In the genomic region with DNA sequence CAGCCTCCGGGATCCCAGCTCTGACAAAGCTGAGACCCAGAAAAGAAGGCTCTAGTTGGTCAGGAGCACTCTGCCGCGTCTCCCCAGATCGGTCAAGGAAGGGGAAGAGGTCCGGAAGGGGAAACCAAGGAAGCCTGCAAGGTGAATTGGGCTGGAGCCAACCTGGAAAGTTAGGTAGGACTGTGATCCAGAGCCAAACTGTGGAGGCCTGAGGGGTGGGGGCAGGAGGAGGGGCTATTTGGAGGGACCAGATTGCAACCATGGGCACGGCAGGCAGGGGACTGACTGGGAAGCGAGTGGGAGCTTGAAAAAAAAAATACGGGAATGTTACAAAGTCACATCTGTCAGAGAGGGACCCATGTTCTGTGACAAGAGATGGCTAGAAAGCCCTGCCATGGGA, we compare ENCODE assay signal across 15 mouse cellular contexts. TPM values are rescaled to one million over a fixed set of nuclear protein-coding genes. Genes with fewer than 3 reads are reported as not detected.
DNase-seq lines count a peak whose midpoint lies in the region; ATAC-seq and TF ChIP-seq lines count a peak whose summit lies in the region.
"Had no signal": no experiment of that assay in that cellular context is flagged by ENCODE, and none has a peak within 500 bp of the region (broad histone marks: within the 10 kb centered on the region; RNA-seq: fewer than 3 reads in every experiment).

No protein-coding gene starts in this region.

- H3K9ac ChIP-seq in heart, embryonic 11.5 days (ENCODE audit: low read depth, low read length), result peak overlapping the region; percentile 49; the same call in 1 of the 2 replicates
- peak overlapping the region; percentile 24; the same call in 1 of the 2 replicates for H3K9ac ChIP-seq in kidney, embryonic 16.5 days (replicated peaks; ENCODE audit: low read length)
- H3K9ac ChIP-seq in ES-E14 (ENCODE audit: insufficient read depth, low read depth, low read length, poor library complexity, severe bottlenecking), result peak overlapping the region; percentile 27; the same call in 1 of the 2 replicates

- DNase-seq in heart, postnatal 10 days, result no peak
- DNase-seq in kidney, adult 11 months, result no peak
- DNase-seq in ES-E14 (ENCODE audit: low read depth, low spot score), result no peak
- DNase-seq in limb, embryonic 10.5 days (ENCODE audit: low spot score), result no peak
- no peak for DNase-seq in adrenal gland, postnatal 10 days
- no peak for DNase-seq in adrenal gland, adult 2 months
- DNase-seq: cerebellum, postnatal 25 days; gastrocnemius, postnatal 10 days; heart, postnatal 4 days; thymus, postnatal 36 days had no signal

- in situ Hi-C loops in ES-E14 (cut with MboI; ENCODE audit: low sequenced_read_pairs in 2 of 2, unreplicated experiment in 2 of 2), result no loop called here

- intact Hi-C loops in heart, postnatal 10 days (cut with DNase I), result no loop called here

- ATAC-seq in heart, embryonic 11.5 days (replicated peaks; ENCODE audit: insufficient number of reproducible peaks, low FRiP score, low TSS enrichment), result no peak
- no peak for ATAC-seq in kidney, embryonic 16.5 days (ENCODE audit: low FRiP score, low TSS enrichment)

- H3K9me3 ChIP-seq in heart, embryonic 11.5 days (replicated peaks; ENCODE audit: control insufficient read depth, low read length), result no peaks in the 10 kb centered on the region
- H3K9me3 ChIP-seq in kidney, embryonic 16.5 days (ENCODE audit: low read length), result no peaks in the 10 kb centered on the region
- no peaks in the 10 kb centered on the region for H3K9me3 ChIP-seq in ES-E14 (ENCODE audit: control insufficient read depth, insufficient read depth, low read depth, low read length)
- H3K9me3 ChIP-seq in limb, embryonic 10.5 days (replicated peaks), result no peaks in the 10 kb centered on the region

- peaks cover 43% of the 10 kb centered on the region for H3K4me1 ChIP-seq in heart, embryonic 11.5 days (ENCODE audit: control insufficient read depth, insufficient read depth, low read length)
- H3K4me1 ChIP-seq in kidney, embryonic 16.5 days (ENCODE audit: insufficient read depth, low read length), result peaks cover 80% of the 10 kb centered on the region
- H3K4me1 ChIP-seq in ES-E14 (ENCODE audit: control insufficient read depth in 2 of 2, insufficient read depth in 2 of 2, low read length in 2 of 2, poor library complexity in 1 of 2), result peaks cover 0 to 17% of the 10 kb centered on the region in 2 experiments; a peak in 1 of 4 replicates
- H3K4me1 ChIP-seq in limb, embryonic 10.5 days, result peaks cover 95% of the 10 kb centered on the region

- 0 out of 2 replicates have a peak overlapping the region, but pooled peaks have one; percentile 4 for H3K4me3 ChIP-seq in heart, embryonic 11.5 days (ENCODE audit: low read depth, low read length)
- peak overlapping the region; percentile 13 for H3K4me3 ChIP-seq in kidney, embryonic 16.5 days (ENCODE audit: low read length)
- peak overlapping the region; percentile 55 to 65 for H3K4me3 ChIP-seq in ES-E14 (ENCODE audit: insufficient read depth in 1 of 2, low read depth in 1 of 2, low read length in 2 of 2, poor library complexity in 1 of 2, severe bottlenecking in 1 of 2)
- peak overlapping the region; percentile 49 for H3K4me3 ChIP-seq in limb, embryonic 10.5 days

- WGBS in heart, embryonic 11.5 days (ENCODE audit: insufficient replicate concordance), result 17% methylated on average over 8 of the region's 8 CpGs
- 6% methylated on average over 8 of the region's 8 CpGs for WGBS in kidney, embryonic 16.5 days
- WGBS in limb, embryonic 10.5 days, result 7% methylated on average over 8 of the region's 8 CpGs

- H3K36me3 ChIP-seq in heart, embryonic 11.5 days (ENCODE audit: control insufficient read depth, insufficient read depth, low read length), result no peaks in the 10 kb centered on the region
- no peaks in the 10 kb centered on the region for H3K36me3 ChIP-seq in kidney, embryonic 16.5 days (ENCODE audit: insufficient read depth, low read length)
- no peaks in the 10 kb centered on the region for H3K36me3 ChIP-seq in ES-E14 (ENCODE audit: control insufficient read depth, insufficient read depth, low read length, poor library complexity, severe bottlenecking)
- no peaks in the 10 kb centered on the region for H3K36me3 ChIP-seq in limb, embryonic 10.5 days

- peaks cover 37% of the 10 kb centered on the region for H3K27me3 ChIP-seq in heart, embryonic 11.5 days (ENCODE audit: control insufficient read depth, insufficient read depth, low read length)
- H3K27me3 ChIP-seq in kidney, embryonic 16.5 days (ENCODE audit: insufficient read depth, low read length), result 0 out of 2 replicates have a peak, but pooled peaks cover 5% of the 10 kb centered on the region
- H3K27me3 ChIP-seq in limb, embryonic 10.5 days (ENCODE audit: low read depth, poor library complexity, severe bottlenecking), result peaks cover 35% of the 10 kb centered on the region

- peak overlapping the region; percentile 33 for H3K4me2 ChIP-seq in heart, embryonic 11.5 days
- H3K4me2 ChIP-seq in kidney, embryonic 16.5 days (replicated peaks; ENCODE audit: low read depth, low read length), result peak overlapping the region; percentile 40

- H3K27ac ChIP-seq in heart, embryonic 11.5 days (ENCODE audit: low read depth, low read length), result no peak overlapping the region
- peak overlapping the region; percentile 77 for H3K27ac ChIP-seq in kidney, embryonic 16.5 days (ENCODE audit: low read length)
- no peak overlapping the region for H3K27ac ChIP-seq in ES-E14 (ENCODE audit: insufficient read depth, low read depth, low read length, poor library complexity, severe bottlenecking)
- peak overlapping the region; percentile 93 for H3K27ac ChIP-seq in limb, embryonic 10.5 days

TF ChIP-seq in ES-E14, 5 proteins besides CTCF, POLR2A, EP300 and RAD21:
- TF ChIP-seq HCFC1 (IDR thresholded peaks at IDR 0.05; ENCODE audit: borderline replicate concordance, insufficient read depth, low read length) (no peak), ZC3H11A (IDR thresholded peaks at IDR 0.05; ENCODE audit: borderline replicate concordance, low read depth, low read length) (no peak), CHD2 (IDR thresholded peaks at IDR 0.05; ENCODE audit: low read depth, low read length) (no peak), ZNF384 (IDR thresholded peaks at IDR 0.05; ENCODE audit: low read depth, low read length) (no peak)
TF ChIP-seq in ES-E14: peak in this region for 0.

RNA-seq across cellular contexts. Expression of a gene that starts 10.9 kb away (rescaled TPM):
- 0.37 TPM in 1 of 2 replicates, not detected in the other for polyA plus RNA-seq in heart, embryonic 11.5 days (2014; fragmentation: Nextera tagmentation; extraction: Ambion mirVana)
- total RNA-seq in heart, postnatal 10 days (2021), result not detected
- polyA plus RNA-seq in kidney, embryonic 16.5 days (2015; fragmentation: Nextera tagmentation; extraction: Ambion mirVana), result 0.13 and 0.21 TPM in 2 replicates
- 0.13 and 0.95 TPM in 2 replicates for total RNA-seq in ES-E14 (2012; rRNA removed)
- polyA plus RNA-seq in limb, embryonic 10.5 days (2016; fragmentation: Nextera tagmentation; extraction: Ambion mirVana), result 0.26 and 0.34 TPM in 2 replicates
- total RNA-seq in adrenal gland, postnatal 10 days (2021), result under 1 TPM in 1 of 2 experiments, not detected in 1; 0.12 TPM
- total RNA-seq in adrenal gland, adult 2 months (2021), result under 1 TPM; 0.21 to 0.84 TPM
- 0.18 and 0.34 TPM in 2 replicates for polyA plus RNA-seq in adrenal gland, adult 2 months (2012; rRNA removed)
- total RNA-seq: gastrocnemius, postnatal 10 days; heart, postnatal 4 days; megakaryocyte progenitor cell, adult 5-6 weeks had no signal
- polyA plus RNA-seq: liver, embryonic 16.5 days; neural tube, embryonic 14.5 days had no signal

Comparison
In these comparisons a context has a peak if more than half of its experiments do, and no peak if none do; other contexts are left out.
1. H3K27ac ChIP-seq: peak in kidney, embryonic 16.5 days (single experiment) and limb, embryonic 10.5 days (single experiment); none in heart, embryonic 11.5 days (single experiment) and ES-E14 (single experiment).
2. H3K4me3 ChIP-seq: peak in every context shown above with its lines; median percentile 60 in ES-E14; 49 in limb, embryonic 10.5 days; 13 in kidney, embryonic 16.5 days; 4 in heart, embryonic 11.5 days.
3. Peak in every context shown above with its lines, with median percentiles within 50 percentile points of each other: H3K9ac ChIP-seq.